Mouse (Mus musculus) limb, embryonic 14.5 days (tissue): Measurements from ENCODE around the gene Mto1. TPM values are rescaled to one million over a fixed set of nuclear protein-coding genes. Genes with fewer than 3 reads are reported as not detected.

ENCODE experiments used
- ATAC-seq: fragments of 200-750 bp; cut with Nextera tagmentation; 2 replicates; pipeline ENCODE4 v1.8.0; 2017; ENCODE audit warnings: low read depth, moderate number of reproducible peaks, moderate TSS enrichment; ENCODE audit not compliant: low FRiP score
- DNase-seq: peaks from one replicate; pipeline ENCODE4 v3.0.0-alpha.2; 2015; ENCODE audit warnings: low spot score
- H3K27ac ChIP-seq: fragments of 300-500 bp; sonication (generic); replicated peaks from 2 replicates; pipeline ENCODE4 v1.5.1; 2014; ENCODE audit warnings: low read depth, mild to moderate bottlenecking, low read length, moderate library complexity, mixed read lengths
- H3K27me3 ChIP-seq: fragments of 300-500 bp; sonication (generic); 2 replicates; pipeline ENCODE4 v1.6.1; 2014; ENCODE audit warnings: low read length, mixed read lengths; ENCODE audit not compliant: control insufficient read depth, insufficient read depth
- H3K36me3 ChIP-seq: fragments of 300-500 bp; sonication (generic); 2 replicates; pipeline ENCODE4 v1.6.1; 2014; ENCODE audit warnings: mild to moderate bottlenecking, low read length, moderate library complexity, mixed read lengths; ENCODE audit not compliant: control insufficient read depth, insufficient read depth
- H3K4me1 ChIP-seq: fragments of 300-500 bp; sonication (generic); 2 replicates; pipeline ENCODE4 v1.6.1; 2014; ENCODE audit warnings: antibody characterized with exemption, low read length, mixed read lengths; ENCODE audit not compliant: control insufficient read depth, insufficient read depth
- H3K4me2 ChIP-seq: fragments of 300-500 bp; sonication (generic); replicated peaks from 2 replicates; pipeline ENCODE4 v1.6.1; 2014; ENCODE audit warnings: low read depth, mild to moderate bottlenecking, low read length, moderate library complexity; ENCODE audit not compliant: severe bottlenecking
- H3K4me3 ChIP-seq: fragments of 300-500 bp; sonication (generic); replicated peaks from 2 replicates; pipeline ENCODE4 v1.5.1; 2014; ENCODE audit warnings: low read length
- H3K9ac ChIP-seq: fragments of 300-500 bp; sonication (generic); 2 replicates; pipeline ENCODE4 v1.6.1; 2014; ENCODE audit warnings: mild to moderate bottlenecking, low read depth, low read length, moderate library complexity; ENCODE audit not compliant: severe bottlenecking
- H3K9me3 ChIP-seq: fragments of 300-500 bp; sonication (generic); 2 replicates; pipeline ENCODE4 v1.6.1; 2016; ENCODE audit warnings: low read length; ENCODE audit not compliant: control insufficient read depth
- POLR2A ChIP-seq: fragments of 200-500 bp; IDR thresholded peaks from 2 replicates; pipeline ENCODE4 v1.8.0; 2012; ENCODE audit warnings: inconsistent platforms, mild to moderate bottlenecking, moderate library complexity, borderline replicate concordance; ENCODE audit not compliant: insufficient read depth, insufficient read length; ENCODE audit errors: extremely low read depth
- WGBS: fragments of 180-500 bp; shearing (Covaris S2); extraction: QIAGEN DNeasy Blood & Tissue Kit; methylation state at CpG from one replicate; pipeline ENCODE4 v1.1.7; 2014; 5-methylcytosine and 5-hydroxymethylcytosine counted together
- polyA plus RNA-seq, 2 experiments: library from polyadenylated mRNA; depleted of rRNA in 1 of 2; stranded (reverse) in 1 of 2; unstranded in 1 of 2; fragments of >200 nt; fragmentation: Nextera tagmentation in 1 of 2; extraction: Ambion mirVana in 1 of 2; gene quantifications; 2 replicates each; pipeline versions ENCODE4 v1.2.1 to v1.2.3; 2012 to 2014

The Mto1 gene
- polyA plus RNA-seq (2012; rRNA removed): 19.2 and 20.3 TPM in 2 replicates
- polyA plus RNA-seq (2014; fragmentation: Nextera tagmentation; extraction: Ambion mirVana): 22.7 and 23.3 TPM in 2 replicates

GRCm38 (mm10) chr9:78447973-78448873 lies at the start of gene Mto1, which contains the start of gene Gm17324:
Gene Mto1, plus strand, starts transcription at chr9:78448208.
Gene Gm17324, minus strand, starts transcription at chr9:78448786.
- H3K9ac ChIP-seq: peak within 1 kb of the TSS; percentile 77
- peak; percentile 76; the same call in 1 of the 2 replicates for TF ChIP-seq POLR2A
- H3K27ac ChIP-seq: peak within 1 kb of the TSS; percentile 87
- H3K36me3 ChIP-seq: peaks cover 21% of the 10 kb centered on the region
- peak within 1 kb of the TSS; percentile 83 for H3K4me3 ChIP-seq
- ATAC-seq (peak; percentile 95), DNase-seq (peak; percentile 92)
- peak within 1 kb of the TSS; percentile 69 for H3K4me2 ChIP-seq
- peaks cover 15% of the 10 kb centered on the region; the same call in 1 of the 2 replicates for H3K27me3 ChIP-seq
- WGBS: under 1% methylated on average over 93 of the region's 96 CpGs
- no peaks in the 10 kb centered on the region for H3K9me3 ChIP-seq
- peaks cover 4% of the 10 kb centered on the region for H3K4me1 ChIP-seq

DNA sequence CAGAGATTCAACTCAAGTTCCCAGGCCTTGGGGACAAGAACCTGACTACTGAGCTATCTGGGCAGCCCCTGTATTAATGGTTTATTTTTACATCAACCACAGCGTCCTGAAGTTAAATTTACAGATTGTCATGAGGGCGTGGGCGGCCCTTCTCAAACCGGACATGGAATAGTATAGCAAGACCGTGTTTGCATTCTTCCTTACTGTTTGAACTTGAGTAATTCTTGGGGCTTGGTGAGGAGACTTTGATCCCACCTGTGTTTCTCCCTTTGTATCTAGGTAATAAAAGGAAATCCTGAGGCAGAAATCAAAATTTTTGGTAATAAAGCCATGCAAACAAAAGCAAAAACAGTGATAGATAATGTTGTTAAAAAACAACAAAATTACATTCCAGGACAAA lies 47.4 kb upstream of the Mto1 start:
- DNase-seq (no peak), ATAC-seq (no peak)
- 80% methylated on average over 5 of the region's 5 CpGs for WGBS
- Histone ChIP-seq H3K27me3 (peaks cover 24% of the 10 kb centered on the region), H3K9ac (no peak overlapping the region), H3K4me2 (no peak overlapping the region), H3K9me3 (no peaks in the 10 kb centered on the region), H3K36me3 (no peaks in the 10 kb centered on the region), H3K4me3 (no peak overlapping the region), H3K4me1 (no peaks in the 10 kb centered on the region), H3K27ac (no peak overlapping the region)
- TF ChIP-seq POLR2A: no peak

DNA sequence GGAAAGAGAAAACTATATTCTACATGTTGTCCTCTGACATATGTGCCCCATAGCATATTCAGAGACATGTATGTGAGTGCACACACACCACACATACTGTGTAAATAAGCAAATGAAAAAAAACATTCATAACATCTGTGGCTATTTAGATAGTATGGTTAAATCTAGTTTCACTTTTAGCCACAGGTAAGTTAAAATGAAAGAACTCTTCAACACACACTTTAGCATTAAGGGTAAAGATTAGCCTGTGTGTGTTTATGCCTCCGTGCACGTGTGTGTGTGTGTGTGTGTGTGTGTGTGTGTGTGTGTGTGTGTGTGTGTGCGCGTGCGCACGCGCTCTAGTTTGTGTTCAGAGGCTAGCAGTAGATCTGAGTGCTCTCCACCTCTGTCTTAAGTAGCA lies 46.4 kb upstream of the Mto1 start:
- DNase-seq (no peak), ATAC-seq (no peak)
- no peak for TF ChIP-seq POLR2A
- Histone ChIP-seq H3K27me3 (peaks cover 14% of the 10 kb centered on the region), H3K9me3 (no peaks in the 10 kb centered on the region), H3K4me2 (no peak overlapping the region), H3K4me3 (no peak overlapping the region), H3K9ac (no peak overlapping the region), H3K4me1 (no peaks in the 10 kb centered on the region), H3K36me3 (no peaks in the 10 kb centered on the region), H3K27ac (no peak overlapping the region)
- 91% methylated on average over 7 of the region's 7 CpGs for WGBS

DNA sequence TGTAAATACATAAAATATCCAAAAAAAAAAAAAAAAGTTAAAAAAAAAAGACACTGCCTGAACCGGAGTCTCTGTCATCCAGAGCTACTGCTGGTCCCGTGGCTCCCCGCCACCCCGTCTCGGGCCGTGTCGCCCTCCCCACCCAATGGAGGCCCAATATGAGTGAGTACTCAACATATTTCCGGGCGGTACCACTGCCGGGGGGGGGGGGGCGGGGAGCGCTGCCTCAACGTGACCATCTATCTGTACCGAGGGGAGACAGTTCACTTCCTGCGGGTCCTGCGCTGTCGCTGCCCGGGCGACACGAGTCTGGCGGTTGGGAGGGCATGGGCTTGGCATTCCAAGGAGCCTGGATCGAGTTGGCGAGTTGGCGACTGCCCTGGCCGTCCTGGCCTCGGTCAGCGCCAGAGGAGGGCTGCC lies 20.6 kb upstream of the Mto1 start:
- H3K9ac ChIP-seq: peak overlapping the region; percentile 51
- H3K36me3 ChIP-seq: no peaks in the 10 kb centered on the region
- peak overlapping the region; percentile 60 for H3K4me2 ChIP-seq
- TF ChIP-seq POLR2A: no peak
- no peaks in the 10 kb centered on the region for H3K4me1 ChIP-seq
- ATAC-seq: no peak
- H3K4me3 ChIP-seq: peak overlapping the region; percentile 31
- no peaks in the 10 kb centered on the region for H3K27me3 ChIP-seq
- no peak overlapping the region for H3K27ac ChIP-seq
- H3K9me3 ChIP-seq: no peaks in the 10 kb centered on the region
- no peak for DNase-seq
- WGBS: 15% methylated on average over 24 of the region's 27 CpGs

- Histone ChIP-seq H3K27me3 (no peaks in the 10 kb centered on the region), H3K4me1 (no peaks in the 10 kb centered on the region), H3K27ac (no peak overlapping the region), H3K9ac (no peak overlapping the region), H3K4me3 (no peak overlapping the region), H3K36me3 (no peaks in the 10 kb centered on the region), H3K9me3 (no peaks in the 10 kb centered on the region), H3K4me2 (no peak overlapping the region)
- TF ChIP-seq POLR2A: no peak
- DNase-seq (no peak), ATAC-seq (no peak)
- WGBS: 82% methylated on average over 6 of the region's 6 CpGs
Observed at GRCm38 (mm10) chr9:78428185-78428584, 19.8 kb upstream of the Mto1 start.
